Mouse (Mus musculus) midbrain, embryonic 11.5 days (tissue): ENCODE measurements around the gene Hamp2. TPM values are rescaled to one million over a fixed set of nuclear protein-coding genes. Genes with fewer than 3 reads are reported as not detected.

ENCODE experiments used
- ATAC-seq: fragments of 200-750 bp; cut with Nextera tagmentation; 2 replicates; pipeline ENCODE4 v1.8.0; 2017; ENCODE audit warnings: moderate TSS enrichment, moderate library complexity; ENCODE audit not compliant: low FRiP score
- DNase-seq: peaks from one replicate; pipeline ENCODE4 v3.0.0; 2015; ENCODE audit warnings: low spot score; ENCODE audit errors: missing footprints
- H3K27ac ChIP-seq: fragments of 300-500 bp; sonication (generic); 2 replicates; pipeline ENCODE4 v1.5.1; 2014; ENCODE audit warnings: low read depth, low read length
- H3K27me3 ChIP-seq: fragments of 300-500 bp; sonication (generic); 2 replicates; pipeline ENCODE4 v1.6.1; 2014; ENCODE audit warnings: mild to moderate bottlenecking, low read length, moderate library complexity, mixed read lengths; ENCODE audit not compliant: control insufficient read depth, insufficient read depth
- H3K36me3 ChIP-seq: fragments of 300-500 bp; sonication (generic); 2 replicates; pipeline ENCODE4 v1.6.1; 2014; ENCODE audit warnings: mild to moderate bottlenecking, low read length, moderate library complexity, mixed read lengths; ENCODE audit not compliant: control insufficient read depth, insufficient read depth
- H3K4me1 ChIP-seq: fragments of 300-500 bp; sonication (generic); 2 replicates; pipeline ENCODE4 v1.6.1; 2014; ENCODE audit warnings: low read length; ENCODE audit not compliant: control insufficient read depth, insufficient read depth
- H3K4me2 ChIP-seq: fragments of 300-500 bp; sonication (generic); 2 replicates; pipeline ENCODE4 v1.6.1; 2014; ENCODE audit warnings: mild to moderate bottlenecking, moderate library complexity
- H3K4me3 ChIP-seq: fragments of 300-500 bp; sonication (generic); 2 replicates; pipeline ENCODE4 v1.5.1; 2014; ENCODE audit warnings: low read depth, low read length
- H3K9ac ChIP-seq: fragments of 300-500 bp; sonication (generic); 2 replicates; pipeline ENCODE4 v1.6.1; 2014; ENCODE audit warnings: low read length
- H3K9me3 ChIP-seq: fragments of 300-500 bp; sonication (generic); 2 replicates; pipeline ENCODE4 v1.6.1; 2016; ENCODE audit warnings: low read length; ENCODE audit not compliant: control insufficient read depth
- WGBS: fragments of 180-500 bp; shearing (Covaris S2); extraction: QIAGEN DNeasy Blood & Tissue Kit; methylation state at CpG from one replicate; pipeline ENCODE4 v1.1.7; 2014; 5-methylcytosine and 5-hydroxymethylcytosine counted together
- polyA plus RNA-seq: library from polyadenylated mRNA; unstranded; fragments of >200 nt; fragmentation: Nextera tagmentation; extraction: Ambion mirVana; gene quantifications from 2 replicates; pipeline ENCODE4 v1.2.1, GENCODE M21; 2014

Hamp2 gene
- polyA plus RNA-seq, 1 experiment from 2014 or later: not detected

- Histone ChIP-seq H3K9ac (no peak overlapping the region), H3K9me3 (no peaks in the 10 kb centered on the region), H3K27me3 (no peaks in the 10 kb centered on the region), H3K4me3 (no peak overlapping the region), H3K36me3 (no peaks in the 10 kb centered on the region), H3K27ac (no peak overlapping the region), H3K4me1 (no peaks in the 10 kb centered on the region), H3K4me2 (no peak overlapping the region)
- no peak for ATAC-seq
- no peak for DNase-seq
- WGBS: 91% methylated on average over 2 of the region's 2 CpGs
These were observed 33.8 kb downstream of the Hamp2 start for GRCm38 (mm10) chr7:30890681-30891080.

- Histone ChIP-seq H3K27me3 (no peaks in the 10 kb centered on the region), H3K27ac (no peak overlapping the region), H3K4me3 (no peak overlapping the region), H3K9me3 (no peaks in the 10 kb centered on the region), H3K4me1 (no peaks in the 10 kb centered on the region), H3K4me2 (no peak overlapping the region), H3K9ac (no peak overlapping the region), H3K36me3 (no peaks in the 10 kb centered on the region)
- WGBS: 83% methylated on average over 7 of the region's 7 CpGs
- no peak for ATAC-seq
- no peak for DNase-seq
These were observed 35.7 kb downstream of the Hamp2 start for GRCm38 (mm10) chr7:30888786-30889185.

- no peak for DNase-seq
- Histone ChIP-seq H3K27me3 (no peaks in the 10 kb centered on the region), H3K4me2 (no peak overlapping the region), H3K4me3 (no peak overlapping the region), H3K9ac (no peak overlapping the region), H3K36me3 (no peaks in the 10 kb centered on the region), H3K27ac (no peak overlapping the region), H3K9me3 (no peaks in the 10 kb centered on the region), H3K4me1 (no peaks in the 10 kb centered on the region)
- ATAC-seq: no peak
- 87% methylated on average over 14 of the region's 14 CpGs for WGBS
These were observed 36.8 kb downstream of the Hamp2 start for GRCm38 (mm10) chr7:30887568-30888188.

GRCm38 (mm10) chr7:30886852-30887251 lies 37.6 kb downstream of the Hamp2 start:
- Histone ChIP-seq H3K4me1 (no peaks in the 10 kb centered on the region), H3K4me3 (no peak overlapping the region), H3K4me2 (no peak overlapping the region), H3K27me3 (no peaks in the 10 kb centered on the region), H3K9me3 (no peaks in the 10 kb centered on the region), H3K27ac (no peak overlapping the region), H3K36me3 (no peaks in the 10 kb centered on the region), H3K9ac (no peak overlapping the region)
- ATAC-seq (no peak), DNase-seq (no peak)
- 89% methylated on average over 4 of the region's 4 CpGs for WGBS

GRCm38 (mm10) chr7:30884047-30884446 lies 40.4 kb downstream of the Hamp2 start:
- Histone ChIP-seq H3K4me3 (no peak overlapping the region), H3K27ac (no peak overlapping the region), H3K9me3 (no peaks in the 10 kb centered on the region), H3K4me1 (no peaks in the 10 kb centered on the region), H3K4me2 (no peak overlapping the region), H3K9ac (no peak overlapping the region), H3K27me3 (no peaks in the 10 kb centered on the region), H3K36me3 (no peaks in the 10 kb centered on the region)
- no peak for DNase-seq
- no peak for ATAC-seq

GRCm38 (mm10) chr7:30881367-30881766 lies 43.1 kb downstream of the Hamp2 start:
- no peak overlapping the region for H3K27ac ChIP-seq
- H3K4me1 ChIP-seq: no peaks in the 10 kb centered on the region
- no peak overlapping the region for H3K9ac ChIP-seq
- no peaks in the 10 kb centered on the region for H3K27me3 ChIP-seq
- H3K4me2 ChIP-seq: no peak overlapping the region
- WGBS: 89% methylated on average over 3 of the region's 3 CpGs
- H3K36me3 ChIP-seq: no peaks in the 10 kb centered on the region
- DNase-seq (no peak), ATAC-seq (no peak)
- no peak overlapping the region for H3K4me3 ChIP-seq
- no peaks in the 10 kb centered on the region for H3K9me3 ChIP-seq

- H3K9me3 ChIP-seq: no peaks in the 10 kb centered on the region
- H3K27ac ChIP-seq: no peak within 1 kb of the TSS
- no peak within 1 kb of the TSS for H3K4me3 ChIP-seq
- no peaks in the 10 kb centered on the region for H3K27me3 ChIP-seq
- H3K4me1 ChIP-seq: no peaks in the 10 kb centered on the region
- no peaks in the 10 kb centered on the region for H3K36me3 ChIP-seq
- no peak within 1 kb of the TSS for H3K9ac ChIP-seq
- WGBS: 70% methylated on average over 7 of the region's 7 CpGs
- no peak for ATAC-seq
- no peak for DNase-seq
- no peak within 1 kb of the TSS for H3K4me2 ChIP-seq
These were observed 44.3 kb downstream of the Hamp2 start, which contains the start of gene Cd22 for GRCm38 (mm10) chr7:30880176-30880575. Gene Cd22, minus strand, starts transcription at chr7:30880342.

GRCm38 (mm10) chr7:30878950-30879349 lies 45.5 kb downstream of the Hamp2 start:
- DNase-seq: no peak
- H3K27me3 ChIP-seq: no peaks in the 10 kb centered on the region
- no peaks in the 10 kb centered on the region for H3K36me3 ChIP-seq
- no peak overlapping the region for H3K4me2 ChIP-seq
- no peak overlapping the region for H3K27ac ChIP-seq
- no peak for ATAC-seq
- H3K9me3 ChIP-seq: no peaks in the 10 kb centered on the region
- no peak overlapping the region for H3K9ac ChIP-seq
- 85% methylated on average over 6 of the region's 6 CpGs for WGBS
- no peaks in the 10 kb centered on the region for H3K4me1 ChIP-seq
- no peak overlapping the region for H3K4me3 ChIP-seq

- Histone ChIP-seq H3K9ac (no peak overlapping the region), H3K4me3 (no peak overlapping the region), H3K4me1 (no peaks in the 10 kb centered on the region), H3K27me3 (no peaks in the 10 kb centered on the region), H3K36me3 (no peaks in the 10 kb centered on the region), H3K4me2 (no peak overlapping the region), H3K27ac (no peak overlapping the region), H3K9me3 (no peaks in the 10 kb centered on the region)
- DNase-seq (peak; percentile 92), ATAC-seq (no peak)
- 32% methylated on average over 15 of the region's 15 CpGs for WGBS
These were observed 51.4 kb downstream of the Hamp2 start for GRCm38 (mm10) chr7:30873083-30873482.
